Mouse (Mus musculus): ENCODE measurements around the gene Fnbp1.

Fnbp1 gene

DNA sequence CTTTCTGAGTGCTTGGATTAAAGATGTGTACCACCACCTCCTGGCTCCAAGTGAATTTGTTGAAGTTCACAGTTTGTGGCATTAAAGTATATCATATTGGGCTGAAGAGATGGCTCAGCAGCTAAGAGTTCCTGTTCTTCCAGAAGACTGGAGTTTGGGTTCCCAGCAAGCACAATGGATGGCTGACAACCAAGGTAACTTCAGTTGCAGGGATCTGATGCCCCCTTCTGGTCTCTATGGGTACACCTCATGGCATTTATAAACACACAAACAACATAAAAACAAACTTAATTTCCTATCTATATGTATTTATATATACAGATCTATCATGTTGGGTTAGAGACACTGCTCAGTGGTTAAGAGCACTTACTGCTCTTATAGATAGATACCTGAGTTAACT is 9.0 kb upstream of the Fnbp1 start:
- DNase-seq (ENCODE audit: extremely low spot score) = no peak

DNA sequence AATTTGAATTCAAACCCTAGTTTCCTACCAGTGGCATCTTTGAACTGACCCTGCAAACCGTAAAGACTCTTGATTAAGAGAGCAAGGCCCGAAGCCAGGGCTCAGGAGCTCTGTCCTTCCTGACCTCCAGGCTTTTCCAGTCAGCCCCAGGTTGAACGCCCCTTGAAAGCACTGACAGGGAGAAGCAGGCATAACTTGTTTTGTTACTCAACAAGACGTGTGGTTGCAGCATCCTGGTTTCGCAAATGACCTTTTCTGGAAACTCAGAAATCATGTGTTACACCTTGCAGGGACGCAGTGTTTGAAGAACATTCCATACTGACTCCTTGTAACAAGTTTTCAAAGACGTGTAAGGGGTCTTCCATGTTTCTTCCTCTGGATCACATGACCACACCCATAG is 5.2 kb upstream of the Fnbp1 start:
- no peak for DNase-seq (ENCODE audit: extremely low spot score)

GRCm38 (mm10) chr2:31144901-31145300 is 3.1 kb upstream of the Fnbp1 start:
- no peak for DNase-seq (ENCODE audit: extremely low spot score)

DNA sequence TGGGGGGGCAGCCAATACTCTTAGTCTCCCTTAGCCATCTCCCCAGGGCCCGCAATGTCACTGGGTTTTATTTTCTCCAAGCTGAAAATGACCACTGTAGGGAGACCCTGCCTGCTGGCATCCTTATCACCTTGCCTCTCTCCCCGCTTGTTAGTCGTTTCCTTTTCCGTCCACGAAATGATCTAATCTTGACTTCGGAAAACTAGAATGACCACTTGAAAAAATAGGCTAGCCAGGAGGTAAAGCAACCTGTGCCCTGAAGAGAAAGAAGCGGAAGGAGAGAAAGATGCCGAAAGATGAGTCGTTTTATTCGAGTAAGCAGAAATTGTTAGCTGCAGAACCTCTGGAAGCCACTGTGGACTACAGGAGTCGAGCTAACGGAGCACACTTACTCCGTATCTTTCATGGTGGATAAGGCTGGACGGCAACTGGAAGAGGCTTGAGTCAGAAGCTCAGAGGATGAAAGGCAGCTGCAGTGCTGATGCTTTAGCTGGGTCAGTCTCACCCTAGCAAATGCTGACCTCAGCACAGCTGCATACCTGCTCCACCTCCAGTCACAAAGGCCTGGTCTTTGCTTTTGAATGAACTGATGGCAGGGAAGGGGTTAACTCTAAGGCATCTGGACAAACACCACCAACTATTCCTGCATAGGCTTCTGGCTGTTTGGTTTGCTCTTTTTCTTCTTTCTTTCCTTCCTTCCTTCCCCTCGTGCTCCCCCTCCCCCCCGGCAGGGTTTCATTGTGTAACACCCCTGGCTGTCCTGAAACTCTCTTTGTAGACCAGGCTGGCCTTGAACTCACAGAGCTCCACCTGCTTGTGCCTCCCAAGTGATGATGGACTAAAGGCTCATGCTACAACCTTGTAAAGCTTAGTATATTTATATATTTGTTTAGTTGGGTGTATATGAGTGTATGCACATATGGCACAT is 2.2 kb upstream of the Fnbp1 start:
- DNase-seq (ENCODE audit: extremely low spot score) = no peak

DNA sequence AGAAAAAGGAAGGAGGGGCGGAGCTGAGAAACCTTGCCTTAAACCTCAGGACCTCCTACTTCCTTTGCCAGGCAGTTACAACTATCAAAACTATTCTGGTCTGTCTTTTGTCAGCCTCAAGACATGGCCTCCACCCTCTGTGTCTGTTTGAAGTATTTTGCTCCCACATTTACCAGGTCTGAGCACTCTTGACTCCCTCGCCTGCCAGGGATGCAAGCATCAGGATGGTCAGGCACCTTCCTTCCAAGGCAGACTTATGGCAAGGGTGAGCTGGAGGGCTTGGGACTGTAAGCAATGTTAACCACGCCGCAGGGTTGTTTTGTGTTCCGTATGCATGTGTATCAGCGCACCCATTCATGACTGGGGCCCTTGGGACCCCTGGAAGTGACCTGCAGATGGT is 1.5 kb upstream of the Fnbp1 start:
- DNase-seq (ENCODE audit: extremely low spot score) = no peak

GRCm38 (mm10) chr2:31142505-31142904 is 697 bp upstream of the Fnbp1 start:
- no peak for DNase-seq (ENCODE audit: extremely low spot score)

DNA sequence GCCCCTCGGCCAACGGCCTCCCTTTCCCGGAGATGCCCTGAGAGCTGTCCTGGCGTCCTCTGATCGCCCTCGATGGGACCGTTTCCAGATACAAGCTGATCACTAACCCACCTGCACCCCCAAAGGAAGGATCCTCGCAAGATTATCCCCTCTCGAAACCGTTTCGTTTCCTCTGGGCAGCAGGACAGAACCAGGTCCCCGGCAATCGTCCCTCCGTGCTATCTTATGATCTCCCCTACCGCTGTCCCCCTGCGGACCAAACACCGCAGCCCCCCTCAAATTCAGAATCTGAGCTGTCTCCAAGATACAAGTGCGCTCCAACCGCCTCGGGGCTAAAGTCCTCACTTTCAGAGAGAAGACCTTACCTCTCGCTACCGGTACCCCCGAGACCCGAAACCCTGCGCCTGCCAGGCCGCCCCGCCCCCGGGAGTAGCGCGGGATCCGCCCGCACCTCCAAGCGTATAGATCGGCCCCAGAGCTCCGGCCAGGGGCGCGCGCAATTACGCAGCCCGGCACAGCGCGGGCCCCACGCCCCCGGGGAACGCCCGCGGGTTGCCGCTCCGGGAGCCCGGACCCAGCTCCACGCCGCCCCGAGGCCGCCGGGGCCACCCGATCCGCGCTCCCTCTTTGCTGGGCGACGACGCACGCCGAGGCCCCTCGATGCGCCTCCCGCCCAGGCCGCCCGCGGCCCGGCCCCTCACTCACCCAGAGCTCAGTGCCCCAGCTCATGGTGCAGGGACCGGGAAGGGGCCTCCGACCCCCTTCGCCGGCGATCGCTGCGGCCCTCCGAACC is 538 bp downstream of the Fnbp1 start:
- DNase-seq (ENCODE audit: extremely low spot score) = peak; percentile 45

DNA sequence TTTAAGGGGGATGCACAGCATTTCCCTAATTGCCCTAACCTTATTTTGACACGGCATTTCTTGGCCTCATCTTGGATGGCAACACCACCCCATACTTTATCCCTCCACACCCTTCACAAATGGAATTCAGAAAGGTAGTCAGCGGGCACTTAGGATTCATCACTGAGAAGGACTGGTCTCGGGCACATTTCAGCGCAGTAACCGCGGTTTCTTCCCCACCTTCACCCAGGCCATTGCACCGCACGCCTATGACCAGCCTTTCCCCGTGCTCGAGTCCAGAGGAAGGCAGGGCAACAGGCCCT is 1.1 kb downstream of the Fnbp1 start:
- DNase-seq (ENCODE audit: extremely low spot score) = no peak

DNA sequence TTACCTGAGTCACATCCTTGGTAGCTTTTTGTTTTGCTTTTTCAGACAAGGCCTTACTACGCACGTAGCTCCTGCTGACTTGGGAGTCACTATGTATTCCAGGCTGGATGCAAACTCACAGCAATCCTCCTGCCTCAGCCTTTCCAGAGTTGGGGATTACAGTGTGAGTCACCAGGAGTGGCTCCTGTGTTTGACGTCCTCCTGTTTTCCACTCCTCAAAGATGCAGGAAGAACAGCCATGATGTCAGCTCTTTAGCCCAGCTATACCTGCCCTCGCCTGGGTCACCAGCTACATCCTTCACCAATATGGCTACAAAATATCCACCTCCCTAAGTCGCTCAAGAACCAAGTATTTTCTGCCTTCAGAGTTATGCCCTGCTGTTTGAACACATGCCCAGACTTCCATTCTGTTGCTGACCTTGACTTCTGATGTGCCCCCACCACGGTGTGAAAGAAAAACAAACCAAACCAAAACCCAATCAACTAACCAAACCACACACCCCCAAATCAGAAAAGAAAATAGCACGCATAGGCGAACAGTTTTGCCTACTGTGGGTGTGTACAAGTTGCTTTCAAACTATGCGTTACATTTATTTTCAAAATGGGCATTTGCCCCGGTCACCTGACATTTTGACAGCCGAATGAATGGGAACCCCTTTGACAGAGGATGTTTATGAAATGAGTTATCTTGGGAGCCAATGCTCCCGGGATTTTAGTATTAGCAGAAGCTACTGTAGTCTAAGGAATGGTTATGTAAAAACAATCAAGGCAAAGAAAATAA is 1.6 kb downstream of the Fnbp1 start:
- DNase-seq (ENCODE audit: extremely low spot score) = no peak

GRCm38 (mm10) chr2:31139174-31139632 is 2.6 kb downstream of the Fnbp1 start:
- no peak for DNase-seq (ENCODE audit: extremely low spot score)

- no peak for DNase-seq (ENCODE audit: extremely low spot score)
Observed at GRCm38 (mm10) chr2:31137018-31137590, 4.7 kb downstream of the Fnbp1 start.

DNA sequence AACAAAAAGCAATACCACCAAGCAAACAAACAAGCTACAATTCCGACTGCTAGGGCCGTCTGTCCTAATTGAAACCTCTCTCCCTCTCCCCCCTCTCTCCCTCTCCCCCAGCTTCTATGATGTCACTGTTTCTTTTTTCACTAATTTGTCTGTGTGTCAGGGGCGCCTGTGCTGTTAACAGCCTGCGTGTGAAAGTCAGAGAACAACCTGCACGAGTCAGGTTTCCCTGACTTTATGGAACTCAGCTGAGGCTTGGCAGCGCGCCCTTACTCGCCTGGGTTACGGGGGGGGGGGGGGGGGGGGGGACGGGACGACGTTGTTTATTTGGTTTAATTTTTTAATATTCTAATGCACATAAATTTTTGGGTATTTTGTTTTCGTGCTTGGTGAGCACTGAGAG is 5.5 kb downstream of the Fnbp1 start:
- DNase-seq (ENCODE audit: extremely low spot score) = no peak

DNA sequence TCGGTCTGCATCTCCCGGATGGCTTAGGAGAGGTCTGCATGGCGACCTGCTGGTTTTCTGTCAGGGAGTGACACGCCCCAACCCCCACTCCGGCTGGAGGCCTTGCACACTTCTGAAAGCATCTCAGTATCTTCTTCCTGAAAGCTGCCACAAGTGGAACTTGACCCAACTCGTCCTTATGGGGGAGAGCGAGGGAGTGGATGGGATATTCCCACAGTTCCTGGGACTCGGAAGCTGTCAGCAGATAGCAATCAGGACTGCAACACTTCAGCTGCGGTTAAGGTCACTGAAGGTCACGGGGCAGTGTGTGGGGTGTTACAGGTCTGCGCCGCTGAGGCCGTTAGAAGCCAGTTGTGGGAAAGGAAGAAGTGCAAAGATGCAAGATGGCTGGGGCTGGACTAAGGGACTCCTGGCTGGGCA is 6.3 kb downstream of the Fnbp1 start:
- DNase-seq (ENCODE audit: extremely low spot score) = peak; percentile 45

DNA sequence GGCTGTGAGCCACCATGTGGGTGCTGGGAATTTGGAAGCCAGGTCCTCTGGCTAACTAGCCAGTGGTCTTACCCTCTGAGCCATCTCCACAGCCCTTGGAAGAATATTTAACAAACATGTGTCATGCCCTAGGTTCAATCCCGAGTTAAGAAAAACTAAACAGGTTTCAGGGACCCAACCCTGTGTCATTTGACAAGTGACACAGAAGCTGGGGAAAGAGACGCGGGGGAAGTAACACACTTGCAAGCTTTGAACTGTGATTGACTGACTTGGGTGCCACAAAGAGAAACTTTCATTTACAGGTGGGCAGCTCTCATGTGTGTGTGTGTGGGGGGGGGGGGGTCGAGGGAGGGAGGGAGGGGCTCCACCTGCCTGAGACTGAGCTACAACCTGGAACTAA is 7.8 kb downstream of the Fnbp1 start:
- DNase-seq (ENCODE audit: extremely low spot score) = no peak

- no peak for DNase-seq (ENCODE audit: extremely low spot score)
Observed at GRCm38 (mm10) chr2:31132682-31133081, 9.1 kb downstream of the Fnbp1 start.

DNA sequence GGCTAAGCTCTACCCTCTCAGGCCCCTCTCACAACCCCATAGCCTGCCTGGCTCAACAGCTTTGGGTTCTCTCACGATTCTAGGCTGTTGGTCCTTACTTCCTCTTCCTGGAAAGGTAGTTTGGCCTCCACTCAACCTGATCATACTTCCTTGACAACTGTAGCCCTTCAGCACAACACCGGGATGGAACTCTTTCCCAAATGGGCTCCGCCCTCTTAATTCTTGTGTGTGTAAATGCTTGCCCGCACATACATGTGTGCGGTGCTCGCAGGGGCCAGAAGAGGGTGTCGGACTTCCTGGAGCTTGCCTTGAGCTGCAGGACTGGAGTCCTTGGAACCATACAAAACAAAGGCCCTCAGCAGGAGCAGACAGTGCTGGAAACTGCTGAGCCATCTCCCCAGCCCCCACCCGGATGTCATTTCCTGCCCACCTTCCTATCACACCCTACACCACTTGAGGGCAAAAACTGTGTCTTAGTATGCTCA is 11.0 kb downstream of the Fnbp1 start:
- DNase-seq (ENCODE audit: extremely low spot score) = no peak

GRCm38 (mm10) chr2:31129742-31130518 is 11.9 kb downstream of the Fnbp1 start:
- DNase-seq (ENCODE audit: extremely low spot score) = no peak

GRCm38 (mm10) chr2:31127899-31128298 is 13.9 kb downstream of the Fnbp1 start:
- DNase-seq (ENCODE audit: extremely low spot score) = no peak

DNA sequence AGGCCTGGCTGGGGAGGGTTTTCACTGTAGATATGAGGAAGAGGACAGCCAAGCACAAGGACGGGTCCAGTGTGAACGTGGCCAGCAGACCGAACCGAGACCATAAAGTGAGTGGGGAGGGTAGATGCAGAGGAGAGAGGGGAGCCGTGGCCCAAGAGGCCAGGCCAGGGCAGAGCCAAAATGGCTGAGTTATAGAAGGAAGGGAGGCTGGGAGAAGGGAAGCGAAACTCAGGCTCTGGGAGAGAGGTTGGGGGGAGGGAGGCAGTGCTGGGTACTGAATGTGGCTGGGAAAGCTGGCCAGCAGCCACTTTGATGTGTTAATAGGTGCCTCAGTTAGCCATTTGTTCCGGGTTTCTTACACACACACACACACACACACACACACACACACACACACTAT is 14.6 kb downstream of the Fnbp1 start:
- DNase-seq (ENCODE audit: extremely low spot score) = no peak

- DNase-seq (ENCODE audit: extremely low spot score) = no peak
Observed at GRCm38 (mm10) chr2:31126048-31126447, 15.8 kb downstream of the Fnbp1 start.

DNA sequence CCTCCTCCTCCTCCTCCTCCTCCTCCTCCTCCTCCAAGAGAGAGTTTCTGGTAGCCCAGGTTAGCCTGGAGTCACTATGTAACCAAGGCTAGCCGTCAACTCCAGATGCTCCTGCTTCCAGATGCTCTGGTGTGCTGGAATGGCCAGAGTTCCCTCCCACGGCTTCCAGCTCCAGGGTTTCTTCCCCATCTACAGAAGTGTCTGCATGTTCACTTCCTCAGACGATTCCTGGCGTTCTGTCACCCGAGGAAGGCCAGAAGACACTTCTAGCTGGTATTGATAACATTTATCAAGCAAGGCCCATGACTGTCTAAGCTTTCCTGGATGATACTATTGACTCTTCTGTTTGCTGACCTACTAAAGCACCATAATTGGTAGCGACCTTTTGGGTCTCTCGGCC is 16.7 kb downstream of the Fnbp1 start:
- DNase-seq (ENCODE audit: extremely low spot score) = no peak
